Mouse (Mus musculus): Measurements from ENCODE around the gene Trrap. TPM values are rescaled to one million over a fixed set of nuclear protein-coding genes. Genes with fewer than 3 reads are reported as not detected.

Gene Trrap
- total RNA-seq, 1 experiment from 2014 or later, result 154 TPM

DNA sequence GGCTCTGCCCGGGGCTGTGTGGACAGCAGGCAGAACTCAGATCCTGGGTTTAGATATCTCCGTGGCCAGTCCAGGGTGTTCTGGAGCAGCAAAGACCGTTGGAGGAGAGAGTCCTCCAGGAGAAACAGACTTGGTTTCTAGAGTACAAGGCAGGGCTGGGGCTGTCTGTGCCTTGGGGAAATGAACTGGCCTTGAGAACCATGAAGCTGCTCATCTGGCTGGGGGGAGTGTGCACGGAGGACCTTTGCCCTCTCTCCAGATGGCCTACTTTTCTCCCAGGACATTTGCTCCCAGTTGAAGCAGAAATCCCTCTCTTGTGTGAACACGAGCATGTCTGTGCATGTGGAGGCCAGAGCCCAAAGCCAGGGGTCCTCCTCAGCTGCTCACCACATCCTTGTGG, 104.8 kb downstream of the Trrap start:
- no peak for DNase-seq

DNA sequence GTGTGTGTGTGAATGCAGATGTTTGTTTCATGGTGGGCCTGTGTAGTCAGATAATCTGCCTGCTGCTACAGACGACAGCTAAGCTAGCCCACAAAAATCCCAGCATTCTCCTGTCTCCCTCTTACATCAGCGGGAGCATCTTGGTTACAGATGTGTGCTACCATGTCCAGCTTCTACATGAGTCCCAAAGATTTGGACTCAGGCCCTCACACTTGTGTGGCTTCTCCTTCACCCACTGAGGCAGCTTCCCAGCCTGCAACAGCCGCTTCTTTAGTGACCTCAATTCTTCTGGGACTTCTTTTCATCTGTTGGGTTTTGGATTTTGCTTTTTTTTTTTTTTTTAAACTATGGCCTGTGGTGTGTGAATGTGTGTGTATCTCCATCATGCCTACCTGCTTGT, 105.3 kb downstream of the Trrap start:
- DNase-seq, result no peak

DNA sequence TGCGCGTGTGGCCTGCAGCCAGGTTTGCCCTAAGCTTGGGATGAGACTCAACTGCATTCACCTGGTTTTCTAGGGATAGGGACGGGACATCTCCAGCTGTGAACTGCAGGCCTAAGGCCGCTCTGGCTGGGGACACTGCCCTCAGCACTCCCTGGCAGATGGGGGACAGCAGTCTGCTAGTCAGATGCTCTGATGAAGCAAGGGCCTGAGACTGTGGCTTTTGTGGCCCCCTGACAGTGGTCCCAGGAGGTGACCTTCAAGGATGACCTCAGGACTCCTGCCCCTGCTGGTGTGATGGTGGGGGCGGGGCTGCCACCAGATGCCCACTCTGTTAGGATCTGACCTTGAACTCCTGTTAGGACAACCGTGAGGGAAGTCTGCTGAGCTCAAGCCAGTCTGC, 107.7 kb downstream of the Trrap start:
- DNase-seq, result no peak

DNA sequence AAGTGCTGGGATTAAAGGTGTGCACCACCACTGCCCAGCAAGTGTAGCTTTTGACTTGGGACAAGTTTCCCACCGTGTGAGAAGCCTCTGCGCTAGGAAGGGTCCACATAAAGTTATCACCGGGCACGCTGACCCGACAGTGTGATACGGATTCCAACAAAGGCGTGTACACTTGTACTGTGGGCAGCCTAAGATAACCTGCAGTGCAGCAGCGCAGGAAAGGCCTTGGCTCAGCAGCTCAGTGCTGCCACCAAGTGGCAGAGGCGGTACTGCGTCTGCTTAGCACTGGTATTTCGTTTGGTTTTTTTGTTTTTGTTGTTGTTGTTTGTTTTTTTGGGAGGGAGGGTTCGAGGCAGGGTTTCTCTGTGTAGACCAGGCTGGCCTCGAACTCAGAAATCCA, 108.4 kb downstream of the Trrap start:
- DNase-seq, result peak; percentile 72

DNA sequence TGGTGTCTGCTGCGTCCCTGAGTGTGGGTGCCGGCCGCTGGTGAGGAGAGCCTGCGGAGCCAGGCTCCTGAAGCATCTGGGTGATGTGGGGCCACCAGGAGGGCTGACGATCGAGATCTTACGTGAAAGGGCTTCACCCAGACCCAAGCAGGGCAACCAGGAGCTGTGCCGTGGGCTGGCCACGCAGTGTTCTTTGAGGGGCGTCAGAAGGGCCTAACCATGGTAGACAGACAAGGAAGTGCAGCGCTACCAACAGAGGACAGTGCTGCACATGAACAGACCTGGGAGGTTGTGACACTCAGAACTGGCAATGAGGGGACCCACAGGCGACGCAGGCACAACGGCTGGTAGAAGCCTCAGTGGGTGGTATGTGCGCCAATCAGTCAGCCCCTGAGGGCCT, 109.5 kb downstream of the Trrap start:
- DNase-seq, result no peak

DNA sequence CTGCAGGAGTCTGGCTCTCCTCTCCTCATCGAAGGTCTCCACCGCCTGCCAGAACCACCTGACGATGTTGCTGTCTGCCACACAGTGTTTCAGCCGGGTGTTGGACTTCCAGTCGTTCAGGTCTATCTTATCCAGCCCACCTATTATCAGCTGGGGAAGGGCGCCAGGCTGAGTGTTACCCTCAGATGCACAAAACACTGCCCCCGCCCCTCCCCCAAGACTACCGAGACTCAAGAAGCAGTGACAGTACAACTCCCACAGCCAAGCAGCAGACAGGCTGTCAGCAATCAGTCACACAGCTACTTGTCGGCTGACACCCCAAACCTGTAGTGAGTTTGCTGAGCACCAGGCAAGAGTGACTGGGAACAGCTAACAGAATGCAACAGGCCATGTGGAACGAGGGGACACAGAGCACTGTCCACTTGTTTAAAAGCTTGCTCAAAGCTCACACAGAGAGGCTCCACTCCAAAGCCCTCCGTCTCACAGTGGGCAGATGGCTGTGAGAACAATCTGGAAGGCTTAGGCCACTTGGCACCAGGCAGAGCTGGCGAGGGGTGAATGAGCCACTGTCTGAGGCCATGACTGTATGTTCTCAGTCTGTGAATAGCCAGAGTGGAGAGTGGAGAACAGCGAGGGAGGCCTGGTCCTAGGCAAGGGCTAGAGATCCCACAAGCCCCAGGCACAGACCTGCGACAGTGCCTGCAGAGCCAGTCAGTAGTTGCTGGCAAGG, 114.3 kb downstream of the Trrap start:
- DNase-seq, result no peak

DNA sequence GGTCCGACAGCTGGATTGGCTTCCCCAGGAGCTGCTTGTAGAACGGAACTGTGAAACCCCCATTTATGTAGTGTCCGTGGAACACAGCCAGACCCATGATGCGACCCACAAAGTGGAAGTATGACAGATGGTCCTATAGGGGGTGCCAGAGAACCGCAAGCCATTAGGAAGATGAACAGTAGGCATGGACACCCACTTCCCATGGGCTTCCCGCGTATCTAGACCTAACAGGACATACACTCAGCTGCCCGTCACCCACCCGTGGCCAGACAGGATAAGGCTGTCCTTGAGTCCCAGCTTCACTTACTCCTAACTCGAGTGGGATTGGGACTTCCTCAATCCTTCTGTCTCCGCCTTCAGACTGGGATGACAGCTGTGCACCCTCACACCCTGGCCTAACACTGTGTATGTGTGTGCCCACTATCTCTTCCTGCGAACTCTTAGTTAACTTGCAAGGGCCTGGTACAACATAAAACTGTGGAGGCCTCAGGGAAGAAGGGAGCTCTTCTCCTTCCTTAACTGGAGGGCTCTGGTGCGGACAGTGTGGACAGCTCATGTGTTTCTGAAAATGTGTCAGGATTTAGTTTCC, 117.2 kb downstream of the Trrap start:
- DNase-seq, result no peak

DNA sequence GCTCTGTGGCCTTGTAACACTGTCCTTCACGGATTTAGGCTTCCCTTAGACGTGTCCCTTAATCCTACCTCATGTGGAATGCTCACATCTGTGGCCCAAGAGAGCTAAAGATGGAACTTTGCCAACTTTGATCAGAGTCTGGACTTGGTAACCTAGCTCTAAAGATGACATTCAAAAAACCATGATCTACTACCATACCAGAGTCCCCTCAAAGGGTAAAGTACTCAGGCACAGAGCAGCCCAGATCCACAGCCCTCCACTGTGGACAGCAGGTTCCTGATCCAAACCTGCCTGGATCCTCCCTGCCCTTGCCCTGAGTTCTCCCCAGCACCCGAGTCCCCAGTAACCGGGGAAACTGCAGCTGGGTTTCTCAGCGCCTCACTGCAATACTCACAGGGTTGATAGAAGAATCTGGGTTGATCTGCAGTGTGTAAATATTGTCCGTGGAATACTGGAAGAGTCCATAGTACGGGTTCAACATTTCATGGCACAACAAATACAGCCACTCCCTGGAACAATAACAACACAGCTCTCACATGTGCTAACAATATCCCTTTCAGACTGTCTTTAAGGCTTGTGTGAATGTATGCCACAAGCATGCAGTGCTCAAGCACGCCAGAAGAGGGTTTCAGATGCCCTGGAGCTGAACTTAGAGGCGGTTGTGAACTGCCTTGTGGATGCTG, 118.6 kb downstream of the Trrap start:
- DNase-seq, result no peak

DNA sequence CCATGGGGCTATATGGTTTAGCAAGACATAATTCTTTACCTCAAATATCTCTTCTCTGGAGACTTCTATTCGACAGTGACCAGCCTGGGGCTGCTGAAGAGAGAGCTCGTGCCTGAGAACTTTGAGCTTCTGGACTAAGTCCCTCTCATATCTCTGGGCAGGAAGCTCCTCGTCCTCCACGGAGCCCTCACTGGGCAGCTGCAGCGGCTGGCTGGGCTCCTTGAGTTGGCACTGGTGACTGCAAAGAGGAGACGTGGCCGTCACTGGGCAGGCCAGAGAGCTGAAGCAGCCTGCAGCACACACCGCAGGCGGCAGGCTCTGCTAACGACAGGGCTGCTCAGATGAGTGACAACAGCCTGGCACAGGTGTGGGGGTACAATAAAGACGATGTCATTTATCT, 123.7 kb downstream of the Trrap start:
- no peak for DNase-seq

DNA sequence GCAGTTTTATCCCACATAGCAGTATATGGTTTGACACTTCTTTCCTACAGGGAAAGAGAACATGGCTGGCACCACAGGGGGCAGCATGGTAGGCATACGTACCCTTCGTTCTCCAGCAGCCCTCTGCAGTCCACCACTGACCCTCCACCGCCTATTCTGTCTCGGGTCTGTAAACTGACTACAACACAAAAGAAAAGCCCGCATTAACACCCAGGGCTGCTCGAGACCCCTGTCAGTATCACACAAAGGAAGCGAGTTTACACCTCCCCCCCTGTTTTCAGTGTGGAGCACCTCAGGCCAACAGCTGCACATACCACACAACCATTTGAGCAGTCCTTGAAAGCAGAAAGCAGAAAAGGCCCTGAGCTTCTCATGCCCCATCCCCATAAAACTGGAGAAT, 130.3 kb downstream of the Trrap start:
- DNase-seq, result no peak

DNA sequence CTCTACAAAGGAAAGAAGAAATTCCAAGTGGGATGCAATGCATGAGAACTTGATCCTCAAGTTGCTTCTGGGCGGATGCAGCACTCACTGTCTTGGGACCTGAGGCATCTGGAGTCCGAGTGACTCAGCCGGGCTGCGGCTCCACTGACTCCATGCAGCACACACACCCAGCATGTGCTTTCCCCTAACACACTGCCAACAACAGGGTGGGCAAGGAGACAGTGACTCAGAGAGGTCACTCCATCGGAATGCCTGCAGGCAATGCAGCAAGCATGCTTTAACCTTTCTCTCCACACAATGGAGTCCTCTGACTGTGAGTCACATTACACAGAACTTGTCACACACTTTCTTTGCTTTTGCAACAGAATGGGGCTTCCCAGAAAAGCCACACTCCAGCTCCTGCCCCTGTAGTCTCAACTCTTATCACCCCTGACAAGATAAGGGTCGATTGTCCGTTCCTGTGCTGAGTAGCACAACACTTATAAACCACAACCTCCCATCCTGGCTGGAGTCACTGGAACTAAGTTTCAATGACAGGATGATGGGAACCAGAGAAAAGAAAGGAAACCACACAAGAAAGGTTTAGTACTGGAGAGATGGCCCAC, 131.0 kb downstream of the Trrap start:
- peak; percentile 33 for DNase-seq

DNA sequence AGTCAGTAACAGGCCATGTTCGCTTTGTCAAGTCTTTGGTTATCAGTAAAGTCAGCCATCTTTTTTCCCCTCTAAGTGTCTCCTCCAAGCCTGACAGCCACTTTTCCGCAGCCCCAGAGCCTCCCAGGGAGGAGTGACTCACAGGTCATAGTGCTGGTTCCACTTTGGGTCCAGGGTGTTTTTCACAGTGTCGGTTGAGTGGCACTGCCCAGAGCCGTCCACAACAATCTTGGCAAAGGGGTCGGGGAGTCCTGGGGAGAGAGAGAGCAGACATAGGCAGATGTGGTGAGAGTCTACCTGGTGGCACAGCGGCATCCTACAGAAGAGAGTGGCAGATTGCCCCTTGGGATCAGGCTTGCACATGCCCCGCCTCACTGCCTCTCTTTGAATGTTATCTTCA, 133.5 kb downstream of the Trrap start:
- peak; percentile 18 for DNase-seq

DNA sequence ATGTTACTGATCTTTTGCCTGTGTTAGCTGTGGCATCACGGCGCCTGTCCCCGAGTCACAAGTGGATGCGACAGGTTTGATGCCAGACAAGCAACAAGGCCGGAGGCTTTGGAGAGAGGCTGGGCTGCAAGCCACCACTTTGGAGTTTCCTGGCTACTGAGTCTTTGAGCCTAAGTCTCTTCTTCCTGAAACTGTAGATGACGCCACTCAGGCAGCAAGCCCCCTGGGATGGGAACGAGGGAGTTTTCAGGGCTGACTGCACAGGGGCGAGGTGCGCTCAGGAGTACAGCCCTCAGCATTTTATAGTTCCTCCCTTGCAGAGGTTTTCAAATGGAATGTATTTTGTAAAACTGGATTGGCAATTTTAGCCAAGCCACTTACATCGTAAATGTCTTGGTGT, 134.3 kb downstream of the Trrap start:
- no peak for DNase-seq

DNA sequence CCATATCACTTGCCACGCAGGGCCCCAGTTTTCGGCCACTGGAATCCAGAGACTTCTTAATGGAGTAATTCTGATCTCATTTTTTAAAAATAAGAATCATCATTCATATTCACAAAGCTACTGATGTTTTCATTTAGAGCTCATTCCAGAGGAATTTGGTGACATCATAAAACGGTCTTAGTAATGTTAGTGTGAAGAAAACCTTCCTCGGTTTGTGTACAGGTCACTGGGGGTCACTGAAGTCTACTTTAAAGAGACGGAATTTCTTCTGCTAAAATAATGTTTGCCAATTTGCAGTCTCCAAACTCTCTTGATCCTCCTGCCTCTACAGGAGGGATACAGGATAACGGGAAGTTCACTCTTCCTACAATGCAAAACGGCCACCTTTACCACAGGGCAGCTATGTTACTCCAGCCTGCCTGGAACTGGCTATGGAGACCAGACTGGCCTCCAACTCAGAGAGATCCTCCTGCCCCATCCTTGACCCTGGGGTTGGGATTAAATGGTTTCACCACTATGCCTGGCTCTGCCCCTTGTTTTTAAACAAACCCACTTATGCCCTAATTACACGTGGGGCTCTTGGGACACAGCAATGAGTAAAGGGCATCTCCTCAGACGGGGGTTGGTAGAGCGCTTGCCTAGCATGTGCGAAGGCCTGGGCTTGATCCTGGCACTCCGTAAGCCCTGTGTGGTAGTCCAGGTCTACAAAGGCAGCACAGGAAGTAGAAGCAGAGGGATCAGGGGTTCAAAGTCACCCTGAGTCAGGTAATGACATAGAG, 137.0 kb downstream of the Trrap start:
- no peak for DNase-seq

DNA sequence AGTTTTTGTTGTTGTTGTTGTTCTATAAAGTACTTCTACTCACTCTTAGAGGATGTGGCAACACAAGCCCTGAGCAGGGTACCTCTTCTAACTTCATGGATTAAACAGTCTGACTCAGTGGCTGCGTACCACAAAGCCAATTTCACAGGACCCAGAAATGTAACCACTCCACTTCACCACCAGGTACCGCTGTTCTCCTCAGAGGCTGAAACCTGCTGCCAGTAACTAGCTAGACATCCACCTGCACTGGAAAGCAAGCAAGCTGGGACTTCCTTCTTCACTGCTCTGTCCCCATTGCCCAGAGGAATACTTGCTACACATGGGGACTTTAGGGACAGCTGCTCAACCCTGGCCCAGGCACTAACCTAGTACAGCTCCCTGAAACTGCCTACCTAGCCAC, 140.1 kb downstream of the Trrap start:
- DNase-seq, result no peak

Small RNAs within 50 kb of the gene (microRNA-seq; reads per million reads assigned to microRNA genes)
- 0 to 0.36 reads per million in 2 experiments for gene Mir7039

Other genes with a start within 250 kb of the Trrap start
- 0.48 and 0.70 TPM in 2 replicates for gene Nptx2, start 221.8 kb upstream of the Trrap start, total RNA-seq (2021)
- 23.3 and 33.7 TPM in 2 replicates for gene Tmem130, start 5.9 kb upstream of the Trrap start, total RNA-seq (2021)
- gene Smurf1, start 198.1 kb downstream of the Trrap start, total RNA-seq (2021), result 18.8 and 24.7 TPM in 2 replicates

Data from adrenal gland, postnatal 25 days (tissue).